Mouse (Mus musculus): ENCODE measurements at regions not wholly inside any gene's neighbourhood (a gene's known extent, or its start where the extent isn't known, plus 50 kb on each side); places are given as distances from the start of the nearest gene placed in this dataset.

- H3K79me2 ChIP-seq (replicated peaks; ENCODE audit: control insufficient read depth, extremely low read depth, insufficient read depth, poor library complexity, severe bottlenecking), result no peaks in the 10 kb centered on the region
- TF ChIP-seq POLR2A (IDR thresholded peaks at IDR 0.05; ENCODE audit: low read depth, low read length) (no peak), JUND (conservative IDR thresholded peaks at IDR 0.05; ENCODE audit: low read depth, low read length) (no peak), CHD2 (IDR thresholded peaks at IDR 0.05; ENCODE audit: low read length) (no peak), ZKSCAN1 (IDR thresholded peaks at IDR 0.05; ENCODE audit: borderline replicate concordance, low read depth, low read length) (no peak), ZMIZ1 (IDR thresholded peaks at IDR 0.05; ENCODE audit: low read depth, low read length) (no peak), ELF1 (IDR thresholded peaks at IDR 0.05; ENCODE audit: low read depth, low read length) (no peak), MXI1 (IDR thresholded peaks at IDR 0.05; ENCODE audit: low read depth, low read length) (no peak), CHD1 (IDR thresholded peaks at IDR 0.05; ENCODE audit: low read depth, low read length) (no peak), ZC3H11A (IDR thresholded peaks at IDR 0.05; ENCODE audit: low read depth, low read length) (no peak), MYC (IDR thresholded peaks at IDR 0.05; ENCODE audit: low read depth, low read length) (no peak), MAFK (IDR thresholded peaks at IDR 0.05; ENCODE audit: insufficient replicate concordance, low read length) (no peak), ZNF384 (IDR thresholded peaks at IDR 0.05; ENCODE audit: low read depth, low read length) (no peak), MAX (IDR thresholded peaks at IDR 0.05; ENCODE audit: low read length) (no peak), GABPA (IDR thresholded peaks at IDR 0.05; ENCODE audit: insufficient replicate concordance, low read depth, low read length) (no peak)
- no peaks in the 10 kb centered on the region for H3K4me1 ChIP-seq (ENCODE audit: control insufficient read depth in 1 of 2, insufficient read depth in 2 of 2)
- dilution Hi-C loops (cut with MboI; ENCODE audit: extremely low pct_ligation_motif_present, extremely low pct_unique_long_range_greater_than_20kb, low sequenced_read_pairs) (no loop called here), in situ Hi-C loops (cut with MboI; ENCODE audit: low pct_ligation_motif_present, low pct_unique_long_range_greater_than_20kb, low sequenced_read_pairs) (no loop called here)
- H3K4me2 ChIP-seq (ENCODE audit: insufficient read depth, low read depth, poor library complexity, severe bottlenecking), result no peak overlapping the region
- no peak overlapping the region for H3K4me3 ChIP-seq (replicated peaks in 1 of 3; ENCODE audit: low read depth in 2 of 3, low read length in 2 of 3, poor library complexity in 1 of 3)
- H3K27me3 ChIP-seq (replicated peaks), result no peaks in the 10 kb centered on the region
- peaks cover 58% of the 10 kb centered on the region for H3K9me3 ChIP-seq (replicated peaks; ENCODE audit: low read length)
- DNase-seq (ENCODE audit: extremely low read depth), result peak; percentile 1
- no peak overlapping the region for H3K27ac ChIP-seq (ENCODE audit: insufficient read depth, low read depth)
- H3K36me3 ChIP-seq (replicated peaks in 1 of 2; ENCODE audit: control insufficient read depth in 1 of 2, insufficient read depth in 1 of 2, low read length in 1 of 2), result no peaks in the 10 kb centered on the region
- no peak overlapping the region for H3K9ac ChIP-seq (ENCODE audit: insufficient read depth, low read depth)
Measured at GRCm38 (mm10) chr5:133045637-133046036, 502.5 kb upstream of the Auts2 start.

GRCm38 (mm10) chr5:133027590-133027989 lies 484.4 kb upstream of the Auts2 start:
- TF ChIP-seq UBTF (IDR thresholded peaks at IDR 0.05; ENCODE audit: low read depth, low read length) (no peak), KAT2A (IDR thresholded peaks at IDR 0.05; ENCODE audit: insufficient replicate concordance, low read length) (no peak), SIN3A (IDR thresholded peaks at IDR 0.05; ENCODE audit: low read length) (no peak), RAD21 (IDR thresholded peaks at IDR 0.05; ENCODE audit: low read depth, low read length) (no peak), ELF1 (IDR thresholded peaks at IDR 0.05; ENCODE audit: low read depth, low read length) (no peak), ZKSCAN1 (IDR thresholded peaks at IDR 0.05; ENCODE audit: borderline replicate concordance, low read depth, low read length) (no peak), MAX (IDR thresholded peaks at IDR 0.05; ENCODE audit: low read length) (no peak), USF2 (conservative IDR thresholded peaks at IDR 0.05; ENCODE audit: low read depth, low read length) (no peak), PAX5 (IDR thresholded peaks at IDR 0.05; ENCODE audit: low read length) (no peak), MAFK (IDR thresholded peaks at IDR 0.05; ENCODE audit: insufficient replicate concordance, low read length) (no peak), POLR2A (IDR thresholded peaks at IDR 0.05; ENCODE audit: low read depth, low read length) (no peak), E2F4 (IDR thresholded peaks at IDR 0.05; ENCODE audit: insufficient replicate concordance, low read depth, low read length) (no peak), ZMIZ1 (IDR thresholded peaks at IDR 0.05; ENCODE audit: low read depth, low read length) (no peak), MXI1 (IDR thresholded peaks at IDR 0.05; ENCODE audit: low read depth, low read length) (no peak), USF1 (IDR thresholded peaks at IDR 0.05; ENCODE audit: low read depth, low read length) (no peak), NELFE (IDR thresholded peaks at IDR 0.05; ENCODE audit: low read depth, low read length) (no peak), JUN (IDR thresholded peaks at IDR 0.05; ENCODE audit: insufficient read depth, low read depth, low read length) (no peak), HCFC1 (IDR thresholded peaks at IDR 0.05; ENCODE audit: low read depth, low read length) (no peak)
- no peak overlapping the region for H3K27ac ChIP-seq (ENCODE audit: insufficient read depth, low read depth)
- in situ Hi-C loops (cut with MboI; ENCODE audit: low pct_ligation_motif_present, low pct_unique_long_range_greater_than_20kb, low sequenced_read_pairs) (no loop called here), dilution Hi-C loops (cut with MboI; ENCODE audit: extremely low pct_ligation_motif_present, extremely low pct_unique_long_range_greater_than_20kb, low sequenced_read_pairs) (no loop called here)
- H3K36me3 ChIP-seq (replicated peaks in 1 of 2; ENCODE audit: control insufficient read depth in 1 of 2, insufficient read depth in 1 of 2, low read length in 1 of 2), result no peaks in the 10 kb centered on the region
- H3K9ac ChIP-seq (ENCODE audit: insufficient read depth, low read depth), result no peak overlapping the region
- DNase-seq (ENCODE audit: extremely low read depth), result no peak
- no peaks in the 10 kb centered on the region for H3K4me1 ChIP-seq (ENCODE audit: control insufficient read depth in 1 of 2, insufficient read depth in 2 of 2)
- H3K27me3 ChIP-seq (replicated peaks), result no peaks in the 10 kb centered on the region
- peaks cover 75% of the 10 kb centered on the region for H3K9me3 ChIP-seq (replicated peaks; ENCODE audit: low read length)
- H3K4me3 ChIP-seq (replicated peaks in 1 of 3; ENCODE audit: low read depth in 2 of 3, low read length in 2 of 3, poor library complexity in 1 of 3), result no peak overlapping the region
- no peaks in the 10 kb centered on the region for H3K79me2 ChIP-seq (replicated peaks; ENCODE audit: control insufficient read depth, extremely low read depth, insufficient read depth, poor library complexity, severe bottlenecking)
- H3K4me2 ChIP-seq (ENCODE audit: insufficient read depth, low read depth, poor library complexity, severe bottlenecking), result no peak overlapping the region

All from CH12.LX (cell line).